Mouse (Mus musculus): ENCODE measurements at regions not wholly inside any gene's neighbourhood (a gene's known extent, or its start where the extent isn't known, plus 50 kb on each side); places are given as distances from the start of the nearest gene placed in this dataset.
"Not testable (repeated sequence)": the region's sequence is repeated elsewhere in the genome, so short reads cannot be mapped to it uniquely, and the experiment has no call there.

DNA sequence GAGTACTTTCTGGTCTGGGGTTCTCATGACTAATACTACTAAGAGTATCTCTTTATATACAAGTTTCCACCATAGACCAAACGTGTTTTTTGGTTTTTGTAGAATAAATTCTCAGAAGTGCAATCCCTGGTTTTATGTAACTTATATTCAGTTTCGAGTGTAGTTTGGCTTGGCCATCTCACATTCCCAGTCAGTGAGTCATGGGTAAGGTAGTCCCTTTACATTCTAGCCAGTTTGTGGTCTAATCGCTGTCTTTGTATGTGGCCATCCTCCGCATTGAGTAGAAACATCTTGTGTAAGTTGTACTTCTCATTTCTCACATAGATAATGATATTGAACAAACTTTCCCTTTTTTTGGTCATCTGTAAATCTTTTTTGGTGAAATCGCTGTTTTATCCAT lies 88.3 kb downstream of the Anxa5 start:
- no peak overlapping the region for H3K27ac ChIP-seq (ENCODE audit: low read depth, low read length)
- H3K36me3 ChIP-seq (ENCODE audit: control insufficient read depth, insufficient read depth, low read length), result no peaks in the 10 kb centered on the region
- no peaks in the 10 kb centered on the region for H3K4me1 ChIP-seq (replicated peaks; ENCODE audit: control insufficient read depth, insufficient read depth, low read length)
- H3K4me3 ChIP-seq (ENCODE audit: low read depth, low read length), result no peak overlapping the region
- no peak for ATAC-seq (replicated peaks; ENCODE audit: low FRiP score)
- H3K27me3 ChIP-seq (ENCODE audit: control insufficient read depth, insufficient read depth, low read length), result no peaks in the 10 kb centered on the region
- H3K9me3 ChIP-seq (ENCODE audit: control insufficient read depth, low read length), result no peaks in the 10 kb centered on the region
- no peak overlapping the region for H3K4me2 ChIP-seq (ENCODE audit: low read depth, low read length, severe bottlenecking)
- no peak for DNase-seq (ENCODE audit: low spot score)
- WGBS, result 88% methylated on average over 5 of the region's 5 CpGs
- H3K9ac ChIP-seq (ENCODE audit: low read length), result no peak overlapping the region

DNA sequence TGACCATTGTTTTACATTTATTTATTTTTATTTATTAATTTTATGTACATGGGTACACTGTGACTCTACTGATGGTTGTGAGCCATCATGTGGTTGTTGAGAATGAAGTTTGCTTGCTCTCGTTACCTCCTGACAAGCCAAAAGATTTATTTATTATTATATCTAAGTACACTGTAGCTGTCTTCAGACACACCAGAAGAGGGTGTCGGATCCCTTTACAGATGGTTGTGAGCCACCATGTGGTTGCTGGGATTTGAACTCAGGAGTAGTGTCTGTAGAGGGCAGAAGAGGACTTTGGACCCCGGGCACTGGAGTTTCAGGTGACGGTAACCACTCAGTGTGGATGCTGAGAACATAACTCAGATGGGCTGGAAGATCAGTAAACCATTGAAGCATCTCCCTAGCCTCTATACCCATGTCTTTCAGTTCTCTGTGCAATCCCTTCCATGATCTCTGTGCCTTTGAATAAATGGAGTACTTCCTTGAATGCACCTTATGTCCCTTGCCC lies 92.2 kb downstream of the Anxa5 start:
- 92% methylated on average over 4 of the region's 4 CpGs for WGBS
- Histone ChIP-seq H3K27ac (ENCODE audit: low read depth, low read length) (no peak overlapping the region), H3K4me2 (ENCODE audit: low read depth, low read length, severe bottlenecking) (no peak overlapping the region), H3K27me3 (ENCODE audit: control insufficient read depth, insufficient read depth, low read length) (no peaks in the 10 kb centered on the region), H3K9me3 (ENCODE audit: control insufficient read depth, low read length) (no peaks in the 10 kb centered on the region), H3K4me1 (replicated peaks; ENCODE audit: control insufficient read depth, insufficient read depth, low read length) (no peaks in the 10 kb centered on the region), H3K9ac (ENCODE audit: low read length) (no peak overlapping the region), H3K36me3 (ENCODE audit: control insufficient read depth, insufficient read depth, low read length) (no peaks in the 10 kb centered on the region), H3K4me3 (ENCODE audit: low read depth, low read length) (no peak overlapping the region)
- ATAC-seq (replicated peaks; ENCODE audit: low FRiP score) (no peak), DNase-seq (ENCODE audit: low spot score) (no peak)

DNA sequence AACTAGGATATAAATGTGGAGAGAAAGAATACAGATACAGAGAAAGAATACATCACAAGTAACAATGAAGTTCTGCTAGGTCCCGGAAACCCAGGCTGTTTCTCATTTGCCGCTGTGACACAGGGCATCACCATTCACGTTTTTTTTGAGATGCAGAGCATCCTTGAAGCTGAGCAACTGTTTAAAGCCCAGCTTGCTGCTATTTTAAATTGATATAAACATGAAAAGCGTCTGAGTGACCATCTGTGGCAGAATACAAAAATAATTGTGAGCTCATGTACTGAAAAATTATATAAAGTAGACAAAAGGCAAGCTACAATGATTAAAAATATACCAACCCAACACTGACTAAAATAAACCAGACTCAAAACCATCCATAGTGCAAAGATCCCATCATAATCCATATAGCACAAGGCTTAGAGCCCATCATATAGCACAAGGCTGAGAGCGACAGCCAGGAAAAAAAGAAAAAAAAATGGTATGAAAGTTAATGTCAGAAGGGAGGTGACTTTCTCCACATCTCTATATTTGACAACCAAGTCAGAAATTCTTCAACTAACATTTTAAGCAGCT lies 94.0 kb downstream of the Anxa5 start:
- no peak overlapping the region for H3K9ac ChIP-seq (ENCODE audit: low read length)
- DNase-seq (ENCODE audit: low spot score) (no peak), ATAC-seq (replicated peaks; ENCODE audit: low FRiP score) (no peak)
- H3K27ac ChIP-seq (ENCODE audit: low read depth, low read length), result no peak overlapping the region
- no peak overlapping the region for H3K4me2 ChIP-seq (ENCODE audit: low read depth, low read length, severe bottlenecking)
- no peaks in the 10 kb centered on the region for H3K36me3 ChIP-seq (ENCODE audit: control insufficient read depth, insufficient read depth, low read length)
- no peak overlapping the region for H3K4me3 ChIP-seq (ENCODE audit: low read depth, low read length)
- no peaks in the 10 kb centered on the region for H3K9me3 ChIP-seq (ENCODE audit: control insufficient read depth, low read length)
- no peaks in the 10 kb centered on the region for H3K27me3 ChIP-seq (ENCODE audit: control insufficient read depth, insufficient read depth, low read length)
- WGBS, result 88% methylated on average over 5 of the region's 5 CpGs
- no peaks in the 10 kb centered on the region for H3K4me1 ChIP-seq (replicated peaks; ENCODE audit: control insufficient read depth, insufficient read depth, low read length)

DNA sequence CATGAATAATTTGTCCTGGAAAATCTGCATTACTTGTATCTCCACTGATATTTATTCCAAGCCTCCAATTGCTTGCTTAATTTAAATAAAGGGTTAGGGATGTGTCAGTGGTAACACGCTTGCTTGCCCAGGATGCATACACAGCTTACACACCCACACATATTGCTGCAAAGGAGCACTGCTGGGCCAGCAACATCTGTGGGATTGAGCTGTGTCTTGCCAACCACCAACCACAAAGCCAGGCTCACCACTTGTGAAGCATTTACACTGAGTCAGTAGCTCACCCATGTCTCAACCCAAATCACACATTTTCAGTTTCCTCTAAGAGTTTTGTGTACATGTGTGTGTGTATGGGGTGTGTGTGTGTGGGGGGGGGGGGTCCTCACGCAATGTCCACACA lies 100.0 kb downstream of the Anxa5 start:
- H3K27ac ChIP-seq (ENCODE audit: low read depth, low read length), result no peak overlapping the region
- ATAC-seq (replicated peaks; ENCODE audit: low FRiP score) (no peak), DNase-seq (ENCODE audit: low spot score) (no peak)
- no peaks in the 10 kb centered on the region for H3K9me3 ChIP-seq (ENCODE audit: control insufficient read depth, low read length)
- no peak overlapping the region for H3K9ac ChIP-seq (ENCODE audit: low read length)
- 87% methylated on average over 2 of the region's 2 CpGs for whole genome bisulfite sequencing
- no peaks in the 10 kb centered on the region for H3K4me1 ChIP-seq (replicated peaks; ENCODE audit: control insufficient read depth, insufficient read depth, low read length)
- H3K4me2 ChIP-seq (ENCODE audit: low read depth, low read length, severe bottlenecking), result no peak overlapping the region
- no peak overlapping the region for H3K4me3 ChIP-seq (ENCODE audit: low read depth, low read length)
- no peaks in the 10 kb centered on the region for H3K27me3 ChIP-seq (ENCODE audit: control insufficient read depth, insufficient read depth, low read length)
- no peaks in the 10 kb centered on the region for H3K36me3 ChIP-seq (ENCODE audit: control insufficient read depth, insufficient read depth, low read length)

DNA sequence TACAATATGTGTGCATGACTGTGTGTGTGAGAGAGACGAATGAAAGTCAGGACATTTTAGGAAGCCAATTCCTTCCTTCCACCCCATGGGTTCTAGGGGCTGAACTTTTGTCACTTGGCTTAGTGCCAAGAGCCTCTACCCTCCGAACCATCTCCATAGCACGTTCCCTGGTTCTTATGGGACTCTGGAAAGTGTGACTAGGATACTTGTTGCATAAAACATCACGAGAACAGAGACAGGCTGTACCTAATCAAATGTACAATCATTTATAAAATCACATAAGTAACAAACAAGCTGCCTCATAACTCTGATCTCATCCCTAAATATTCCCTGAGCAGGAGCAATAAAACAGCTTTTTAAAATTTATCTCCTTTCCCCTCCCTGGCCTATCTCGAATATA lies 100.8 kb downstream of the Anxa5 start:
- no peaks in the 10 kb centered on the region for H3K27me3 ChIP-seq (ENCODE audit: control insufficient read depth, insufficient read depth, low read length)
- 82% methylated on average over 5 of the region's 5 CpGs for WGBS
- DNase-seq (ENCODE audit: low spot score), result no peak
- no peaks in the 10 kb centered on the region for H3K36me3 ChIP-seq (ENCODE audit: control insufficient read depth, insufficient read depth, low read length)
- no peak for ATAC-seq (replicated peaks; ENCODE audit: low FRiP score)
- no peak overlapping the region for H3K4me2 ChIP-seq (ENCODE audit: low read depth, low read length, severe bottlenecking)
- H3K4me1 ChIP-seq (replicated peaks; ENCODE audit: control insufficient read depth, insufficient read depth, low read length), result no peaks in the 10 kb centered on the region
- H3K27ac ChIP-seq (ENCODE audit: low read depth, low read length), result no peak overlapping the region
- no peaks in the 10 kb centered on the region for H3K9me3 ChIP-seq (ENCODE audit: control insufficient read depth, low read length)
- H3K4me3 ChIP-seq (ENCODE audit: low read depth, low read length), result no peak overlapping the region
- no peak overlapping the region for H3K9ac ChIP-seq (ENCODE audit: low read length)

DNA sequence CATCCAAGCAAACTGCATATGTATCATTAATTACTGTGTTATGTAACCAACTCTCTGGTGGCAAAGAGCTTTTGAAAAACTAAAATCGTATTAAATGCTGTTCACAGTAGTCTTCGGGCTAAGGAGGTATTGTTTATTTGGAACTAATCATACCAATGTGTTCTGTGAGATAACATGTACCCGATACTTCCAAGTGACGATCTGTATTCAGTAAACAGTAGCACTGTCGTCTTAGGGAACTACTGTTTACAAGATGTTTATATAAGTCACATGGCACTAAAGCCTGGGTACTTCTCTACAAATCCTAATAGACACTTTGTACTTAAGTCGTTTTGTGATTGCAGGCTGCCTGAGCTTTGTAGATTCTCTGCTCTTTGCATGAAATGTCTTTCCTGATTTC lies 114.8 kb downstream of the Anxa5 start:
- no peak for DNase-seq (ENCODE audit: low spot score)

DNA sequence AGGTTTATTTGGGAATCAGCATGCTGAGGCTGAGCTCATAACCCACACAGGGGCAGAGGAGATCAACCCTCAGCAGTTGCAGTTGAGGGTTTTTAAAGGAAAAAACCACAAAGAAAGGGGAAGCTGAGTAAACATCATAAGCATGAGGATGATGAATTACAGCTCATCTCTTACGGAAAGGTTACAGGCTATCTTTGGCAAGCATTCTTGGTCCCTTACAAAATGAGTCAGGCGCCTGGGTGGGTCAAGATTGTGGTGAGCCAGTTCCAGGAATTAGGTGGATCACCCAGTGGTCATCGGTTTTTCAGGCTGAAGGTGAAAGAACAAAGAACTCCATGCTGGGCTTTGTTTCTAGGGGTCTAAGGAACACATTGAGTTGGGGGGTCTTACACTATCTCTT lies 121.5 kb downstream of the Anxa5 start:
- not testable (repeated sequence) for H3K27me3 ChIP-seq (ENCODE audit: control insufficient read depth, insufficient read depth, low read length); H3K9me3 ChIP-seq (ENCODE audit: control insufficient read depth, low read length); H3K36me3 ChIP-seq (ENCODE audit: control insufficient read depth, insufficient read depth, low read length); DNase-seq (ENCODE audit: low spot score); H3K9ac ChIP-seq (ENCODE audit: low read length); H3K27ac ChIP-seq (ENCODE audit: low read depth, low read length); H3K4me3 ChIP-seq (ENCODE audit: low read depth, low read length); ATAC-seq (replicated peaks; ENCODE audit: low FRiP score); H3K4me1 ChIP-seq (replicated peaks; ENCODE audit: control insufficient read depth, insufficient read depth, low read length); H3K4me2 ChIP-seq (ENCODE audit: low read depth, low read length, severe bottlenecking)
- 90% methylated on average over 3 of the region's 3 CpGs for WGBS

More for the DNA sequence above, 114.8 kb downstream of the Anxa5 start:
- Histone ChIP-seq H3K4me1 (replicated peaks; ENCODE audit: control insufficient read depth, insufficient read depth, low read length) (no peaks in the 10 kb centered on the region), H3K9ac (ENCODE audit: low read length) (no peak overlapping the region), H3K4me2 (ENCODE audit: low read depth, low read length, severe bottlenecking) (no peak overlapping the region), H3K9me3 (ENCODE audit: control insufficient read depth, low read length) (no peaks in the 10 kb centered on the region), H3K4me3 (ENCODE audit: low read depth, low read length) (no peak overlapping the region), H3K36me3 (ENCODE audit: control insufficient read depth, insufficient read depth, low read length) (no peaks in the 10 kb centered on the region), H3K27ac (ENCODE audit: low read depth, low read length) (no peak overlapping the region), H3K27me3 (ENCODE audit: control insufficient read depth, insufficient read depth, low read length) (no peaks in the 10 kb centered on the region)
- WGBS, result 81% methylated on average over 6 of the region's 6 CpGs
- no peak for ATAC-seq (replicated peaks; ENCODE audit: low FRiP score)

DNA sequence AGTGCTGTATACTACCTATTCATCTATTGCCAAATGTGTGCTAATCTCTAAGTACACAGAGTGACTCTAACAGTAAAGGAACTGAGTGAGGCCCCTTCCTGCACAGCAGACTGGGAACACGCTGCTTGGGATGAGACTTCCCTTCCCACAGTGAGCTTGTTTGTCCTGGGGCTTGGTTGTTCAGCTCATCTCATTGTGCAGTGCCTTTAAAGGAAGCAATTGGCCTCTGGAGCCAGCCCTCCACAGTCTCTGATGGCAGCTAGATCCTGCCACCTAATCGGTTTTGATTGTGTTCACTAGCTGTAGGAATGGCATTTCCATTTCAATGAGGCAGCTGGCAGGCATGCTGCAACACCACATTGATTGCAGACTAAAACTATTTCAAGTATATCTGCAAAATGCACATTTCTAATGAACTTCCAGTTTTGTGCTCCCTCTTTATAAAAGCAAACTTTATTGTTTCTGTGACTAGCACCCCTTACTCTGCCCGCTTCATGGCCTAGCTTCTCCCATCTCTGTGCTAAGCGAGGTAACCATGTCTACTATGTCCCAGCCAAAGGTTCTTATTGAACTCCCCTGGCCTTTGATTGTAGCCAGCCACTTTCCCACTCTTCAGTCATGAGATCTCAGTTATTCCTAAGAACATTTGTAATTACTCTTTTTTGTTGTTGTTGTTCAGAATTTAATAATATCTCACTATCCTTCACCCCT lies 123.5 kb downstream of the Anxa5 start:
- peak; percentile 61; the same call in 1 of the 2 replicates for ATAC-seq (replicated peaks; ENCODE audit: low FRiP score)

DNA sequence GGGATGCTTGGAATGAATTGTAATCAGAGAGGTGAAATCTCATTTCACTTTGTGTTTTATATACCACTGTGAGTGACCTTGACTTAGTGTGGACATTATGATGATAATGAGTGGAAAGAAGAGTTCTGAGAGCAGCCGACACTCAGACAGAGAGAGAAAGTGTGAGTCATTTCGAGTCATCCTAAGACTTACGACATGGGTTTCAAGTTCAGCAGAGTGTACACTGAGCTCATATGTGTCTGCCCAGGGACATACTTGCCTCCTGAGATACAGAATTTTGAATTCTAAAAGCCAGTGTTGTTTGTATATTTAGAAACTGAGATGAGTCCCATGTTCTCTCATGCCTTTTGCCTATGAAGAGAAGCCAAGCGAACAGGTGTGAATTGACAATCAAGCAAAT lies 126.6 kb downstream of the Anxa5 start:
- Histone ChIP-seq H3K27ac (ENCODE audit: low read depth, low read length) (no peak overlapping the region), H3K4me3 (ENCODE audit: low read depth, low read length) (no peak overlapping the region), H3K4me1 (replicated peaks; ENCODE audit: control insufficient read depth, insufficient read depth, low read length) (no peaks in the 10 kb centered on the region), H3K36me3 (ENCODE audit: control insufficient read depth, insufficient read depth, low read length) (no peaks in the 10 kb centered on the region), H3K4me2 (ENCODE audit: low read depth, low read length, severe bottlenecking) (no peak overlapping the region), H3K9me3 (ENCODE audit: control insufficient read depth, low read length) (no peaks in the 10 kb centered on the region), H3K9ac (ENCODE audit: low read length) (no peak overlapping the region), H3K27me3 (ENCODE audit: control insufficient read depth, insufficient read depth, low read length) (no peaks in the 10 kb centered on the region)
- WGBS, result 88% methylated on average over 4 of the region's 4 CpGs
- ATAC-seq (replicated peaks; ENCODE audit: low FRiP score) (no peak), DNase-seq (ENCODE audit: low spot score) (no peak)

More for the DNA sequence above, 123.5 kb downstream of the Anxa5 start:
- Histone ChIP-seq H3K4me1 (replicated peaks; ENCODE audit: control insufficient read depth, insufficient read depth, low read length) (no peaks in the 10 kb centered on the region), H3K4me3 (ENCODE audit: low read depth, low read length) (no peak overlapping the region), H3K9me3 (ENCODE audit: control insufficient read depth, low read length) (no peaks in the 10 kb centered on the region), H3K27me3 (ENCODE audit: control insufficient read depth, insufficient read depth, low read length) (no peaks in the 10 kb centered on the region), H3K27ac (ENCODE audit: low read depth, low read length) (no peak overlapping the region), H3K4me2 (ENCODE audit: low read depth, low read length, severe bottlenecking) (no peak overlapping the region), H3K9ac (ENCODE audit: low read length) (no peak overlapping the region), H3K36me3 (ENCODE audit: control insufficient read depth, insufficient read depth, low read length) (no peaks in the 10 kb centered on the region)
- DNase-seq (ENCODE audit: low spot score), result peak; percentile 50
- WGBS, result 29% methylated on average over 4 of the region's 4 CpGs
